Mouse (Mus musculus): ENCODE data around the gene Ccl9.
A peak's percentile ranks its signal among the peaks of the same experiment; 100 is the strongest.
"Not testable (repeated sequence)": the region's sequence is repeated elsewhere in the genome, so short reads cannot be mapped to it uniquely, and the experiment has no call there.

The Ccl9 gene

DNA sequence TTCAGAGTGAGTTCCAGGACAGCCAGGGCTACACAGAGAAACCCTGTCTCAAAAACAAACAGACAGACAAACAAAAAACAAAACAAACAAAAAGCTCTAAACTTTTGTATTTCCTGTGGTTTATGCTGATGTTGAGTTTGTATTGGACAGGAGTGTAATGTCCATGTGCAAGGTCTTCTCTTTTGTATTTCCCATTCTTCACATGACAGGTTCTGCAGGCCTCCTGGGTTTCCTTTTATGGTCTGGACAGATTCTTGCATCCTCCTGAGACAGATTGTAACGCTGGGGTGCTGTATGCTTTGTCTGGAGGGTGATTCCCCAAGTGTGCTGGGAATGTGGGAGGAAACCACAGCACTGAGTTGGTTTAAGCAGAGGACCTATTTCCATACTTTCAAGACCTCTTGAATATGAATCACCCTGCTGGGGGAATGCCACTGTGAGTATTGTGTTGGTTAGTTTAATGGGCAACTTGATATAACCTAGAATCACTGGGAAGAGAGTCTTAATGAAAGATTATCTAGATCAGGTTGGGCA, 2.3 kb upstream of the Ccl9 start:
- no peak for DNase-seq (ENCODE audit: low spot score in 2 of 2)

DNA sequence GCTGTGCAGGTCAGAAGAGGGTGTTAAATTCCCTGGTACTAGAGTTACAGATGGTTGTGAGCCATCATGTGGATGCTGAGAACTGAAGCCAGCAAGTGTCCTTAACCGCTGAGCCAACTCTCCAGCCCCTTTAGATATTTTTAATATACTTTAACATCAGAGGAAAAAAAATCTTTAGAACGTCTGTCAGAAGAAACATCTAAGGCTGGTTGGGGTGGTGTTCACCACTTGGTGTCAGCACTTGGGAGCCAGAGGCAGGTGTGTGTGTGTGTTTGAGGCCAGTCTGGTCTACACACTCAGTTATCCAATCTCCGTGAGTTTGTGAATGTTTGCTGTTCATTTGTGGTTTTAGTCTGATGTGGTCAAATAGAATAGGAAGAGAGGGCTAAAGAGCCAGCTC, 563 bp upstream of the Ccl9 start:
- DNase-seq (ENCODE audit: low spot score in 2 of 2): no peak

DNA sequence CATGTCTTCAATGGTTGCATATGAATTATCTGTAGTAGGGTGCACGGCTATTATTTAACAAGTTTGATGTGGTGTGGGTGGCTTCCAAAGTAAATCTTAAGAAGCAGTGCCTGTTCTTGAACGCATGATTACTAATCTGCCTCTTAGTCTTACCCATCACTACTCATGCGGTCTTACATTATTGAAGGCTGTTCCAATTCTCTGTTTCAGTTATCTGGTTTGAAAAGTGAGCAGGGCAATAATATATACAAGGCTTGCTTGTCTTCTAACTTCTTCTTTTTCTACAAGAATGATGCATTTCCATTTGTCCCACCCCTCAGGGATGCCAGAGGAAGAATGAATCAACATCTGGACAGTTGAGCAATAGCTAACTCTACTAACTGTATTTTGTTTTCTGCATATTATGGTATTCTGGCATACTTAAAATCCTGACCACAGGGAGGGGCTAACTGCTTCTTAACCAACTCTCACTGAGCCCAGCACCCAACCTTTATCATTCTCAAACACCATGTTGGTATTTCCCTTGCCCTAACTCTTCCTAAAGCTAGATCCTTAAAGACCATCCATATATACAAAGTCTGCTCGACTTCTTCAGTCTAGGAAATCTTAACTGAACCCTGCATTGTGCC, 1.4 kb downstream of the Ccl9 start:
- DNase-seq (ENCODE audit: low spot score in 2 of 2): no peak

DNA sequence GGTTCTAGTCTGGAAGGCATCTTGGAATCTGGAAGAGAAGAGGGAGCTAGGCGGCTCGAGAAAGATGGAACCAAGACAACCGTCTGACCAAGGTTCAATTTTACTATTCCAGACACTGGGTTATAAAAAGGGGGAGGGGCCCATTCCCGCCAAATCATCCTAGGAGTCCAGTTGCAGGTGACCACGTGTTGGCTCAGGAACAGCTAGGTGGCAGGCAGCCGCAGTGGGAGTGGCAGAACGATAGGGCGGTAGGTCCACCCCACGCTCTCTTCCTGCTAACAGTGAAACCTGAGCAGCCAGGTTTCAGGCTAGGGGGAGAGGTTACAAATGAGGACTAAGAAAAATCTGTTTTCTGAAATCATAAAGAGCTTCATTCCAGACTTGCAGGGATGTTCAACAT, 5.6 kb downstream of the Ccl9 start:
- no peak for DNase-seq (ENCODE audit: low spot score in 2 of 2)

DNA sequence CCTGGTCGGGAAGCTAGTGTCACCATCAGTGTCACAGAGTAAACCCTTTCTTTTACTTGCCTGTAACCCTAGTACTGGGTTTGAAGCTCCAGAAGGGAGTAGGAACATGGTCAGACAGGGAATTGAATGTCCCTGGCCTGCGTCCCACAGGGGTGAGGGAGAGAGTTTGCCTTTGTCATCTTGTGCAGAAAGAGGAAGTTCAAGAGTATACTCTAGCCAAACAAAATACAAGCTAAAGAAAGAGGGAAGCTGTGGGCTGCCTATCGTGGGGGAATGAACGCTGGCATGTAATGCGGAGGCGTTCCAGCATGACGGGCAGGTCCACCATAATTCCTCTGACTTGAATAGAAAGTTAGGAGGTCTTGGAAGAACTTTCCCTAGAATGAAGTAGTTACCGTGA, 6.2 kb downstream of the Ccl9 start:
- DNase-seq (ENCODE audit: low spot score in 2 of 2): no peak

DNA sequence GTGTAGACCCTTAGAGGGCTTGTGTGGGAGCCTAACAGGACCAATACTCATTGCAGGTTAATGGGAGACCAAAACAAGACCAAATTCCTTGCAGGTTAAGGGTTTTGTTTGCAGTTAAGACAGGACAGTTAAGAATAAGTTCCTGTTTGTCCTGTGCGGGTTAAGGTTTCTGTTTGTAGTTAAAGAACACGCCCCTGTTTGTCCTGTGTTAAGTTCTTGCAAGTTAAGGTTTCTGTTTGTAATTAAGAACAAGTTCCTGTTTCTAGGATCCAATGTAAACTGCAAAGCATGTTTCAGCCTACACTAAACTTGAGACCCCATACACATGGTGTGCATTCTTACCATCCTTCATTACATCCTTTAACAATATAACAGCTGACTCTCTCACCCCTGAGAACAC, 8.2 kb downstream of the Ccl9 start:
- DNase-seq (ENCODE audit: low spot score in 2 of 2): no peak

DNA sequence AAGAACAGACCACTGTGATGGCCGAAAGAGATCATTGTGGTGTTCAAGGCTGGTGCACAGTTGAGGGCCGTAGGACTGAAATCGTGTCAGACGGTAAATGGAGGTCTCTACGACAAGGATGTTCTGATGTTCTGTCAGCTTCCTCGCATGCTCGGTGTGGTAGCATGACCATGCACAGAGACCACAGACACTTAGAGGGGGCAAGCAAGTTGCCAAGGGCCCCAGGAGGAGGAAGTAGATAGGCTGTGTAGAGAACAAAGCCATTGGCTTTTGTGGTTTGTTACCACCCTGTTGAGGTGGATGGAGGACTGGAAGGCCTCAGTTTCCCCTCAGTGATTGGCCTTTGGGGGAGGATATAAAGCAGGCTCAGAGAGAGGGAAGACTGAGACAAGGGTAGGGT, 9.2 kb downstream of the Ccl9 start:
- no peak for DNase-seq (ENCODE audit: low spot score in 2 of 2)

DNA sequence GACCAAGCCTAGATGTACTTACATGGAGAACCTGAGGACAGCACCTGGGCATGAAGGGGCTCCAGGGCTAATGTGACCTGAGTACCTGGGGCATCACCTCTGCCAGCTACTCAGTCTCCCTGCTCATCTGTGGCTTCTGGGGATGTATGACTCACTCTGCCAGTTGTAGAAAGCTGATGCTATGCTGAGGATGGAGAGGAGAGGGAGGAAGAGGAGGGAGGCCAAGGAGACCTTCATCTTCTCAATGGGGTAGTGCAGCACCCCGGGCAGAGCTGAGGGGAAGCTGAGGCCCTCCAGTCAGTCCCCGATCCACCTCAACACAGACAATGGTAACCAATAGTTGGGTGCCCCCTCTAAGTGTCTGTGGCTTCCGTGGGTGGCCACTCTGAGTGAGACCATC, 9.7 kb downstream of the Ccl9 start:
- no peak for DNase-seq (ENCODE audit: low spot score in 2 of 2)

DNA sequence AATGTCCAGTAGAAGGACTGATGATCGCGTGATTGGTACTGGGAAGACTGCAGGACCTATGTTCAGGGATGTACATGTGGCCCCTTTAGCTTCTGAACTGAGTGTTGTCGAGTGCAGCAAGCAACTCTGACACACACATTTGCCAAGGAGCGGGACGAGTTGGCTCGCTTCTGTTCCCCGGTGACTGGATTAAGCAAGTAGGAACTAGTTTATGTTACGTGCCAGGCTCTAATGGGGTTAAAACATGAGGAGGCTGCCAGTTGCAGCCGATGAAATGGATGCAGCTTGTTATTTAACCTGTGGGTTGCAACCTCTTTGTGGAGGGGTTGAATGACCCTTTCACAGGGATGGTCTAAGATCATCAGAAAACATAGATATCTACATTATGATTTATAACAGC, 10.4 kb downstream of the Ccl9 start:
- no peak for DNase-seq (ENCODE audit: low spot score in 2 of 2)

DNA sequence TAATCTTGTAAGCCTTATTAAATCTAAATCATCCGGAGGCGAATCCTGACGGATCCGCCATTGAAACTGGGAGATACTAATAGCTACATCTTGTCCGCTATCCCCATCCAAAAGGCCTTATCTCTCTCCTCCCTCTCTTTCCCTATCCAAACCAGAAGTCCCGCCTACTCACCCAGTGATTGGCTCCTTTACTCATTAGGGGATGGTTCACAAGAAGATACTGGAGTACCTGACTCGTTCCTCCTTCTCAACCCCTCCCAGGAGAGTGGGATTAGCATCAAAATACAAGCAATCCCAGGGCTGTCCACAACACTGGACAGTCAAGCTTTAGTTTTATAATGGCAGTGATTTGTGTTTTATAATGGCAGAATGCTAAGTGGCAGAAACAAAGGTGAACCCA, 11.1 kb downstream of the Ccl9 start:
- no peak for DNase-seq (ENCODE audit: low spot score in 2 of 2)

DNA sequence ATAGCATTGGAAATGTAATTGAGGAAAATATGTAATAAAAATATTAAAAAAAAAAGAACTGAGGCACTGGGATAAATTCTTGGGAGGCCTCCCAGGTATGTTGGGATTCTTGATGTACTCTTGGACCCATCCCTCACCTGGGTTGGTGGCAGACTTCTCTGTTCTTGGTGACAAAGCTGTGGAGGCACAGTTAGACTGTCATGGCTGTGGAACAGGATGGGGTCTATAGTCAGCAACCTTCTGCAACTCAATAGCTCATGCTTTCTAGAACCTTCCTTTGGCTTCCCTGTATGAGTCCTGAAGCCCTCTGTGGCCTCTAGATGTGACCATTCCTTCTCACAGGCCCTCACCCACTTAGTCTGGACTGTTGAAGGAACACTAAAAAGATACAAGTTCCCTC, 11.8 kb downstream of the Ccl9 start:
- DNase-seq (ENCODE audit: low spot score in 2 of 2): no peak

DNA sequence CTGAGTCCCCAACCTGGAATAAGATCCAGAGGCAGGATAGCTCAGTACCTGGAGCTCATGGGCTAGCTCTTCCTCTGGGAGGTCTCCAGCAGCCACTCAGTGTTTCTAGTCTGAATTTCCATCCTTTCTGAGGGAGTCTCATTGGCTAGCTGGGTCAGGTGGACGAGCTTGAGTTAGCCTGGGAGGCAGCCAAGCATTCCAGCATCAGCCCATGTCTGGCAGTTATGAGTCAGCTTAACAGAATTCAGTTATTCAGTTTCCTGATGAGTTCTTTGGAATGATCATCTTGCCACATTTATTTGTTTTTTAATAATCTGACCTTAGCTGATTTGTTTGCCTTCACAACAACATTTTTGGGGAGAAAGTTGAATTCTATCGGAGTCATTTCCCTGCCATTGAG, 14.7 kb downstream of the Ccl9 start:
- no peak for DNase-seq (ENCODE audit: low spot score in 2 of 2)

DNA sequence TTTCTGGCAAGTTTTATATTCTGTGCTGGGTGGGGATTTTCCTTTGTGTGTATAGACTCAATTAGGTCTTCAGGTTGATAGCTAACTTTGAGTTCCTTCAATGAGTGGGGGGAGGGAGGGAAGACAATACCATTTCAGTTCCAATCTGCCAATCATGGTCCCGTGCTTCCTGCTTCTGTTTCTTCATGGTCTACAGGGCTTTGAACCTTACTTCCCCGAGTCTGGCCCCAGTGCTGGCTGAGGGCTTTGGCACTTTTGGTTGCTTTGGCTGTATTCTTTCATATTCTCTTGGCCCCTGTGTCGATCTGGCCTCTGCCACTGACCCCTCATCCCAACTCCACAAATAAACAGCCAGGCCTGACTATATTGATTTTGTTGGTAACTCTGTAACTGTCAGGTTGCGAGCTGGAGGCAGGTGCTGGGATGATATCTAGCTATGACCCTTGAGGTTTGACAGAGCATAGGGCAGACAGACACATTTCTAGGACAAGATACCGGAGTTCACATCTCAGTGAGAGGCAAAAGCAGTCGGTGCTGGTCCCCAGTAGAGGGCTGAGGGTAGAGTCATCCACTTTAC, 16.0 kb downstream of the Ccl9 start:
- DNase-seq (ENCODE audit: low spot score in 2 of 2): no peak

DNA sequence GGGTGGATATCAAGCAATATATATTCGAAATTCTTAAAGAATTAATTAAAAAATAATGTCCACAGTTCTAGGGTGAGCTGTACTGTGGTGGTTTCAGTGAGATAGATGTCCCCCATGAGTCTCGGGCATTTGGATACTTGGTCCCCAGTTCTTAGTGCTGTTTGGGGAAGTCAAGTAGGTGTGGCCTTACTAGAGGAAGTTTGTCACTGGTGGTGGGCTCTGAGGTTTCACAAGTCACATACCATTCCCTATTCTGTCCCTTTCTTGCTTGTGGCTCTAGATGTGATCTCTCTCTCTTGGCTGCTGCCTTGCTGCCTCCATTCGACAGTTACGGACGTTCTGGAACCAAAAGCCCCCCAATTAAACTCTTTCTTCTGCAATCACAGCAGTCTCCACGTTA, 18.0 kb downstream of the Ccl9 start:
- no peak for DNase-seq (ENCODE audit: low spot score in 2 of 2)

DNA sequence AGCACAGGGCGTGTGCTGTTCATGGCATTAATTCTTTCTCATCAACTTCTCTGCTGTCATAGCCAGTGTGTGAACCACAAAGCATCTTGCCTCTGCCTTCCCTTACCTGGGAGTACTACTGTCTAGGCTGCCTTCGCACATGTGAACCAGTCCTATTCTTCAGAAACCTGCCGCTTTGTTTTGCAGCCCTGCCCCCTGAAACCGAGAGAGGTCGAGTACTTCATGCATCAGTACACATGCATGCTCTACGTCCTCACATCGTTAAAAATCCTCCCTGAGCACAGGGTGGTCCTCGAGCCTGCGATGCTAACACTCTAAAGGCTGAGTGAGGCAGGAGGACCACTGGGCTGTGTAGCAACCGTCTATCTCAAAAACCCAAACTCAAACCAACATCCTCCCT, 21.4 kb downstream of the Ccl9 start:
- no peak for DNase-seq (ENCODE audit: low spot score in 2 of 2)

DNA sequence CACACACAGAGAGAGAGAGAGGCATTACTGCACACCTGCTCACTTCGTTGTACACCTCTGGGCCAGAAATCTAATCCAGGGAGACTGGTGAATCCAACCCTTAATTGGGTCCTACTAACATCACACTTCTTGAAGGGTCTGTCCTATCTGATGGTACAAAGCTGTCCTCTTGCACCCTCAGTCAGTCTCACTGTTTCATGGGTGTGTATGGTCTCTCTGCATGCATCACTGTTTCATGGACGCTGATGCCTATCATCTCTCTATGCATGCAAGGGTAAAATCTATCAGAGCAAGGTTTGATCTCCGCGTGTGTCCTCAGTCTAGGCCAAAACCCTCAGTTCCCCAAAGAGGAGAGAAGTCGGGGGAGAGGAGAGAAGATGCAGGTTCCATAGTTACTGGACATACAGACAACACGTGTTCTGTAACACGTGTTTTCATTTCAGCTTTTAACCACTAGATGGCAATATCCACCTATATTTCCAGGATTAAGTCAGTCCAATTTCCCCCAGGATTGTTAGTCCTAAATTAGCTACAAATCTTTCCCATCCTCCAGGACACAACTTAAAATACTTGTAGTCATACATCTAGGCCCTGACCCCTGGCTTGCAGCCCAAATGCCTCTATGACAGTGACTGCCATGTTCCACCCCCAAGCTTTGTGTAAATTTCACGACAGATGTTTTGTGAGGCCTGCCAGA, 22.2 kb downstream of the Ccl9 start:
- DNase-seq (ENCODE audit: low spot score in 2 of 2): peak in 1 of 2 experiments; percentile 25

DNA sequence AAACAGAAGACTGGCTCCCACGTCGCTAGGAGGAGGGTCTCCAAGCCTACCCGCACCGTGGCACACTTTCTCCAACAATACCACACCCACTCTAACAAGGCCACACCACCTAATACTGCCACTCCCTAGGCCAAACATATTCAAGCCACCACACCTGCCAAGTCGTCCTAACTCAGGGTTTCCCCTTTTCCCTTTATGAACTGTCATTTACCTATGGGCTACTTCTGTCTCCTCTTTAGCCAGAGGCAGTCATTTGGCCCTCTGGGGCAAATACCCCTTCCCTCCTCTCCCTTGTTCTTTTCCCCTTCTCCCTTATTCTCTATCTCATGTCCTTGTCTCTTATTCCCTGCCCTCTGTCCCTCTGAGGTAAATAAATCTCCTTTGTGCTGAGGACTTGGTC, 26.8 kb downstream of the Ccl9 start:
- DNase-seq (ENCODE audit: low spot score in 2 of 2): no peak

DNA sequence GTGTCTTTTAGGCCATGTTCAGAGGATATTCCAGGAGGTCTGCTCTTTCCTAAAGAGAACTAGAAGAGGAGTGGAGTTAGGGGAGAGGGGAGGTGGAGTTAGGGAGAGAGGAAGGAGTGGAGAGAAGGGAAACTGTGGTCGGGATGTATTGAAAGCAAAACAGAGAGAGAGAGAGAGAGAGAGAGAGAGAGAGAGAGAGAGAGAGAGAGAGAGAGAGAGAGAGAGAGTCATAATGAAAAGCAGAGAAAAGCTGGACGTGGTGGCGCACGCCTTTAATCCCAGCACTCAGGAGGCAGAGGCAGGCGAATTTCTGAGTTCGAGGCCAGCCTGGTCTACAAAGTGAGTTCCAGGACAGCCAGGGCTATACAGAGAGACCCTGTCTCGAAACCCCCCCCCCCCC, 27.4 kb downstream of the Ccl9 start:
- DNase-seq (ENCODE audit: low spot score in 2 of 2): not testable (repeated sequence)

DNA sequence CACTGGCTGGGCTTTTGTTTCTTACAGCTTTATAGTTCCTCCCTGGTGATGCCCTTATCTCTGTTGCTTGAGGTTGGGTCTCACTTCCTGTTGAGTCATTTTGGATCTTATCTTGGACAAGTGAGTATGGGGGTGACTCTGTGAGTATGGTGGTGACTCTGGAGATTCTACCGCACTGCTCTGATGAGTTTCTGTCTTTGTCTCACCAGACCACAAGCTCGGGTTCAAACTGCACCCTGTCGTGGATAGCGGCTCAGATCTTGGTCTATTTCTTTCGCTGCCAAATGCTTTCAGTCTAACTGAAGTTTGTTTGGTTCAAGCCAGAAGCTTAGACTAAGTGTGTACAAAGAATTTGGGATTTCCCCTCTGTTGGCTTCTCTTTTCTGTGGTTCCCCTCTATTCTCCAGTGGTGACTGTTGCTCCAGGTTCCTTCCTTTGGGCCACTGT, 28.2 kb downstream of the Ccl9 start:
- no peak for DNase-seq (ENCODE audit: low spot score in 2 of 2)

DNA sequence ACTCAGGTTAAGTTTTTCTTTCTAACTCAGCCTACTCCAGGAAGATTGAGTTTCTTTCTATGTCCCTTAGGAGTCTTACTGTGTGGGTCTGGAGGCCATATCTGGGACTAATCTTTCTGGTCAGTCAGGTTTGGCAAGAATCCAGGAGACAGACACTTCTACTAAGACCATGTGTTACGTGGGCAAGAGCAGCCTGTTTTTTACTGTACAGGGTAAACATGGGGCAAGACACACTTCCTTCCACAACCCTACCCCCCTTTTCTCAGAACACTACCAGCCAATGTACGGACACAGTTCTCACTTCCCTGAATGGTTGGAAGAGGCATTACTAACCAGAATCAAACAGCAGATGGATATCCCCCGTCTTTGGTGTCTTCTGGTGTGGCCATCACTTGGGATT, 34.2 kb downstream of the Ccl9 start:
- DNase-seq (ENCODE audit: low spot score in 2 of 2): no peak

DNA sequence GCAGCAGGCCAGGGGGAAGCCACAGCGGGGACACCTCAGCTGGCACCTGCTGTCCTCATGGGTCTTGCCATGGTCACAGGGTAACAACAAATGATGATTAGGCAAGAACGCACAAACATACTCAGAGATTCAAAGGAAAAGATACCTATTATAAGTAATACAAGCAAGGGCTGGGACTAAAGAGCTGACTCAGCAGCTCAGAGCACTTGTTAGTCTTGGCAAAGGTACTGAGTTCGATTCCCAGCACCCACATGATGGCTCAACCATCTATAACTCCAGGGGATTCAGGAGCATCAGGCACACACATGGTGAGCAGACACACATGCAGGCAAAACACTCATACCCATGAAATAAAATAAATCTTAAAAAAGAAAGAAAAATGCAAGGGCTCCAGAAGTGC, 37.0 kb downstream of the Ccl9 start:
- DNase-seq (ENCODE audit: low spot score in 2 of 2): no peak

DNA sequence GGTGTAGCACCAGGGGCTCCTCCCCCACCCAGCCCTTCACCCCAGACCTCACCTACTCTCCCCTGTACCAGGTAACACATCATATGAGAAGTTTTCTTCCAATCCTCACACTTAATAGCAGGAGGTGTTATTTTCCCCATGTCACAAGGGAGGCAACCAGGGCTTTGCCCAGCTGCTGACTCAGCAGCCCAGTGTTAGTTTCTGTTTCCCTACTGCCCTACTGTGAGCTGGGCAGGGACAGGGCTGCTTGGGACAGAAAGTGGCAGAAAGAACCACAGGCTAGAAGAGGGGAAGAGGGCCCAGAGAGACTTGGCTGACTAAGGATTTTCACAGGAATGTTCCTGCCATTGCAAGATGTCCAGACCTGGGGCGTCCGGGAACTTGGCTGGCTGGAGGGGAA, 37.5 kb downstream of the Ccl9 start:
- DNase-seq (ENCODE audit: low spot score in 2 of 2): no peak

DNA sequence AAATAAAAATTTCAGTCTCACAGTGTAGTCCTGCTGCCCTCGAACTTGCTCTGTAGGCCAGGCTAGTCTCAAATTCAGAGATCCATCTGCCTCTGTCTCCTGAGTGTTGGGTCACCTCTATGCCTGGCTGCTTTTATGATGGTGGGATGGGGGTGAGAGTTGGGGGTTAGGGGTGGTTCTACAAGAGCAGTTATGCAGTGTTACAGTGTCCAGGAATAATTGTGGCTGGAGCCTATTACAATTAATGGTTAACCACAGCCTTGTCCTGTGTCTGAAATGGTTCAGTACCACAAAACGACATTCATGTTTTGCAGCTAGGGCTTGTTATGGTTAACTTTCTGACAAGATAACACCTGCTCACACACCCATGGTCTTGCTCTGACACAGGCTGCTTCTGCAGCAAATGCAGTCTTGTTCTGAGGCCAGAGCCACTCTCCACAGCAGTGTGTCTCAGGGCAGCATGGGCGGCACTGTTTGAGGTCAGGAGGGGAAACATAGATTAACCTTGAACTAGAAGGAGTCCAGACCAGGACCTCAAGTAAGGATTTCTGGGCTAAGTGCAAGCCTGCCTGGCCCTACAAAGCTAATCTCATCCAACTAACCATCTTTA, 39.6 kb downstream of the Ccl9 start:
- no peak for DNase-seq (ENCODE audit: low spot score in 2 of 2)
